Mouse (Mus musculus) limb, embryonic 12.5 days (tissue): ENCODE data around the gene Wdr27. TPM values are rescaled to one million over a fixed set of nuclear protein-coding genes. Genes with fewer than 3 reads are reported as not detected.
"Not testable (repeated sequence)": the region's sequence is repeated elsewhere in the genome, so short reads cannot be mapped to it uniquely, and the experiment has no call there.

Experiments used
- ATAC-seq: fragments of 200-750 bp; cut with Nextera tagmentation; 2 replicates; pipeline ENCODE4 v1.8.0; 2017; ENCODE audit warnings: low read depth, moderate TSS enrichment; ENCODE audit not compliant: insufficient number of reproducible peaks, insufficient read depth, low FRiP score, low TSS enrichment
- H3K27ac ChIP-seq: fragments of 300-500 bp; sonication (generic); 2 replicates; pipeline ENCODE4 v1.5.1; 2016; ENCODE audit warnings: mild to moderate bottlenecking, moderate library complexity
- H3K27me3 ChIP-seq: fragments of 300-500 bp; sonication (generic); 2 replicates; pipeline ENCODE4 v1.6.1; 2016; ENCODE audit warnings: mild to moderate bottlenecking, moderate library complexity
- H3K36me3 ChIP-seq: fragments of 300-500 bp; sonication (generic); 2 replicates; pipeline ENCODE4 v1.6.1; 2016; ENCODE audit warnings: mild to moderate bottlenecking, moderate library complexity
- H3K4me1 ChIP-seq: fragments of 300-500 bp; sonication (generic); replicated peaks from 2 replicates; pipeline ENCODE4 v1.6.1; 2016
- H3K4me2 ChIP-seq: fragments of 300-500 bp; sonication (generic); 2 replicates; pipeline ENCODE4 v1.6.1; 2016; ENCODE audit warnings: mild to moderate bottlenecking, moderate library complexity
- H3K4me3 ChIP-seq: fragments of 300-500 bp; sonication (generic); replicated peaks from 2 replicates; pipeline ENCODE4 v1.5.1; 2016; ENCODE audit warnings: mild to moderate bottlenecking
- H3K9ac ChIP-seq: fragments of 300-500 bp; sonication (generic); replicated peaks from 2 replicates; pipeline ENCODE4 v1.6.1; 2016; ENCODE audit warnings: mild to moderate bottlenecking, moderate library complexity
- H3K9me3 ChIP-seq: fragments of 300-500 bp; sonication (generic); 2 replicates; pipeline ENCODE4 v1.6.1; 2016; ENCODE audit warnings: mild to moderate bottlenecking, moderate library complexity
- WGBS: fragments of 180-500 bp; shearing (Covaris S2); methylation state at CpG from one replicate; pipeline ENCODE4 v1.1.7; 2016; 5-methylcytosine and 5-hydroxymethylcytosine counted together
- polyA plus RNA-seq: library from polyadenylated mRNA; unstranded; fragments of >200 nt; fragmentation: Nextera tagmentation; extraction: Ambion mirVana; gene quantifications from 2 replicates; pipeline ENCODE4 v1.2.1, GENCODE M21; 2016

The Wdr27 gene
- polyA plus RNA-seq, 1 experiment from 2014 or later, result 4.3 TPM

GRCm38 (mm10) chr17:14958686-14959327 lies 15.8 kb upstream of the Wdr27 start:
- Histone ChIP-seq H3K9ac (no peak overlapping the region), H3K9me3 (no peaks in the 10 kb centered on the region), H3K27me3 (no peaks in the 10 kb centered on the region), H3K36me3 (peaks cover 17% of the 10 kb centered on the region), H3K27ac (no peak overlapping the region), H3K4me3 (no peak overlapping the region), H3K4me1 (peaks cover 6% of the 10 kb centered on the region), H3K4me2 (no peak overlapping the region)
- ATAC-seq, result no peak
- 91% methylated on average over 5 of the region's 5 CpGs for WGBS

DNA sequence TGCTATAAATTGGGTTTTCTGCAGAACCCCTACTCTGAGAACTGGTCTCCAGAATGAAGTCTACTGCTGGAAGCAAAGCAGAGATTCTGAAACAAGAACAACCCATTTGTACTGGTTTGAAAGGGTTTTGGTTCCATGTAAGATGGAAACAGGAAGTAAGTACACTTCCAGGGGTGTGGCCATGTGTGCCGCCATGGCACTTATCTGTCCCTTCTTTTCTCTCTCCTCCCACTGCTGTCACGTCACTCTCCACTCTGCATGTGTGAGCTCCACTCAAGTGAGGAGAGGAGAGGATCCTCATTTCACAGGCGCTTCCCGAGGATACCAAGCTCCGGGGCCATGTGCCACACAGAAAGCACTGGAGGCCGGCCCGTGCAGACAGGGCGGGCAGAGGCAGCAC lies 10.5 kb upstream of the Wdr27 start:
- H3K4me1 ChIP-seq, result no peaks in the 10 kb centered on the region
- H3K4me2 ChIP-seq, result no peak overlapping the region
- H3K27me3 ChIP-seq, result no peaks in the 10 kb centered on the region
- peaks cover 61% of the 10 kb centered on the region for H3K36me3 ChIP-seq
- no peak for ATAC-seq
- WGBS, result 87% methylated on average over 8 of the region's 8 CpGs
- H3K9ac ChIP-seq, result no peak overlapping the region
- no peaks in the 10 kb centered on the region for H3K9me3 ChIP-seq
- H3K27ac ChIP-seq, result no peak overlapping the region
- no peak overlapping the region for H3K4me3 ChIP-seq

- H3K9ac ChIP-seq, result no peak overlapping the region
- H3K4me2 ChIP-seq, result no peak overlapping the region
- H3K4me1 ChIP-seq, result peaks cover 9% of the 10 kb centered on the region
- no peak overlapping the region for H3K4me3 ChIP-seq
- H3K27me3 ChIP-seq, result no peaks in the 10 kb centered on the region
- 90% methylated on average over 7 of the region's 7 CpGs for WGBS
- H3K36me3 ChIP-seq, result peaks cover 78% of the 10 kb centered on the region
- ATAC-seq, result no peak
- H3K27ac ChIP-seq, result no peak overlapping the region
- H3K9me3 ChIP-seq, result no peaks in the 10 kb centered on the region
These were observed 6.3 kb upstream of the Wdr27 start for GRCm38 (mm10) chr17:14949161-14949827.

- H3K9me3 ChIP-seq, result no peaks in the 10 kb centered on the region
- H3K36me3 ChIP-seq, result peaks cover 38% of the 10 kb centered on the region
- ATAC-seq, result no peak
- peak overlapping the region; percentile 96 for H3K4me2 ChIP-seq
- H3K27ac ChIP-seq, result no peak overlapping the region
- no peaks in the 10 kb centered on the region for H3K27me3 ChIP-seq
- peaks cover 20% of the 10 kb centered on the region for H3K4me1 ChIP-seq
- H3K9ac ChIP-seq, result no peak overlapping the region
- 85% methylated on average over 1 of the region's 1 CpGs for WGBS
- 0 out of 2 replicates have a peak overlapping the region, but pooled peaks have one; percentile 83 for H3K4me3 ChIP-seq
These were observed 1.6 kb upstream of the Wdr27 start for GRCm38 (mm10) chr17:14944551-14944950.

DNA sequence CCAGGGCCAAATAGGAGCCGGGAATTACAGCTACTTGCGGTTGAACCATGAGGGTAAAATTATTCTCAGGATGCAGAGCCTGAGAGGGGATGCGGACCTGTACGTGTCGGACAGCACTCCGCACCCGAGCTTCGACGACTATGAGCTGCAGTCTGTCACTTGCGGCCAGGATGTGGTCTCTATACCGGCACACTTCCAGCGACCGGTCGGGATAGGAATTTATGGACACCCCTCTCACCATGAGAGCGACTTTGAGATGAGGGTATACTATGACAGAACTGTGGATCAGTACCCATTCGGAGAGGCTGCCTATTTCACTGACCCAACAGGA lies 736 bp upstream of the Wdr27 start:
- peak overlapping the region; percentile 96 for H3K4me2 ChIP-seq
- H3K36me3 ChIP-seq, result peaks cover 33% of the 10 kb centered on the region
- no peaks in the 10 kb centered on the region for H3K27me3 ChIP-seq
- peaks cover 20% of the 10 kb centered on the region for H3K4me1 ChIP-seq
- H3K9ac ChIP-seq, result peak overlapping the region; percentile 81
- peak overlapping the region; percentile 83 for H3K4me3 ChIP-seq
- H3K9me3 ChIP-seq, result no peaks in the 10 kb centered on the region
- WGBS, result 23% methylated on average over 16 of the region's 16 CpGs
- peak overlapping the region; percentile 72; the same call in 1 of the 2 replicates for H3K27ac ChIP-seq
- ATAC-seq, result no peak

DNA sequence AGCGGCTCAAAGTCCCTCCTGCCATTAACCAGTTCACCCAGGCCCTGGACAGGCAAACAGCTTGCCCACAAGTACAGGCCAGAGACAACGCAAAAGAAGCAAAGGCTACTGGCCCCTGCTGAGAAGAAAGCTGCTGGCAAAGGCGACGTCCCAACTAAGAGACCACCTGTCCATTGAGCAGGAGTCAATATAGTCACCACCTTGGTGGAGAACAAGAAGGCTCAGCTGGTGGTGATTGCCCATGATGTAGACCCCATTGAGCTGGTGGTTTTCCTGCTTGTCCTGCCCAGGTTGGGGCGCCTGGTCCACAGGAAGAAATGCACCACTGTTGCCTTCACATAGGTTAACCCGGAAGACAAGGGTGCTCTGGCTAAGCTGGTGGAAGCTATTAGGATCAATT lies 777 bp downstream of the Wdr27 start:
- H3K27me3 ChIP-seq, ATAC-seq, H3K9me3 ChIP-seq: not testable (repeated sequence)
- Histone ChIP-seq H3K27ac (peak overlapping the region; percentile 72; the same call in 1 of the 2 replicates), H3K4me1 (peaks cover 20% of the 10 kb centered on the region), H3K4me3 (peak overlapping the region; percentile 83), H3K9ac (peak overlapping the region; percentile 81), H3K36me3 (peaks cover 27% of the 10 kb centered on the region), H3K4me2 (peak overlapping the region; percentile 96)
- 59% methylated on average over 6 of the region's 6 CpGs for WGBS

DNA sequence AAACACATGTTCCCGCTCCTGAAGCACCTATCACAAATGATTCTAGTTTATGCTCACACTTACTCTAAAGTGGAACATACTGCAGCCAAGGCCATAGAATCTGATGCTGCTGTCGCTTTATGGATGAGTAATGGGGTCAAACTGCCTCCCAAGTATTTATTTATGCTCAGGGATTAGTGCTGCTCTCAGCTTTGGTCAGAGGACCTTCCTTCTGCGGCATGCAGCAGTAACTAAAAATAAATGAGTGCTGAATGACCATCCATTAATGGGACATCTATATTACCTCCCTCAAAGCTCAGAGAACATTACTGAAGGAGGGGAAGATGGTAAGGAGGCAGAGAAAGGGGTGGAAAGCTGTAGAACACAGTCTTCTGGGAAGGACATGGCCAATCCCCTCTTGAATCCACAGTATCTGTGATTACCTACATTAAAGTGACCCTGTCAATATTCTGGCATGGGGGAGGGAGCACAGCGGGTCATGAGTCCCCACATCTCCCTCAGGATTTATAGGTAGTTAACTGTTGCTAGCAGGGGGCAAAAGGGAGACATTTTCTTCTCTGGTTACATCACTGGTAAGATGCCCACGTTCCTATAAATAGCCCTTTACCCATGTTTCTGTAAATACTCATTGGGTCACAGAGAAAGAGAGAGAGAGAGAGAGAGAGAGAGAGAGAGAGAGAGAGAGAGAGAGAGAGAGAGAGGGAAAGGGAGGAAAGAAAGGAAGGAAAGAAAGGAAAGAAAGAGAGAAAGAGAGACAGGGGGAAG lies 6.9 kb downstream of the Wdr27 start:
- no peaks in the 10 kb centered on the region for H3K4me1 ChIP-seq
- WGBS, result 68% methylated on average over 5 of the region's 5 CpGs
- no peaks in the 10 kb centered on the region for H3K9me3 ChIP-seq
- H3K27ac ChIP-seq, result no peak overlapping the region
- ATAC-seq, result no peak
- no peak overlapping the region for H3K4me2 ChIP-seq
- no peaks in the 10 kb centered on the region for H3K27me3 ChIP-seq
- no peak overlapping the region for H3K9ac ChIP-seq
- H3K4me3 ChIP-seq, result no peak overlapping the region
- no peaks in the 10 kb centered on the region for H3K36me3 ChIP-seq

- WGBS, result 79% methylated on average over 14 of the region's 14 CpGs
- H3K9me3 ChIP-seq, H3K27me3 ChIP-seq, H3K27ac ChIP-seq, H3K36me3 ChIP-seq, H3K9ac ChIP-seq, ATAC-seq, H3K4me1 ChIP-seq, H3K4me2 ChIP-seq, H3K4me3 ChIP-seq: not testable (repeated sequence)
These were observed 7.7 kb downstream of the Wdr27 start for GRCm38 (mm10) chr17:14935280-14935679.

GRCm38 (mm10) chr17:14931469-14931868 lies 11.5 kb downstream of the Wdr27 start:
- no peak for ATAC-seq

DNA sequence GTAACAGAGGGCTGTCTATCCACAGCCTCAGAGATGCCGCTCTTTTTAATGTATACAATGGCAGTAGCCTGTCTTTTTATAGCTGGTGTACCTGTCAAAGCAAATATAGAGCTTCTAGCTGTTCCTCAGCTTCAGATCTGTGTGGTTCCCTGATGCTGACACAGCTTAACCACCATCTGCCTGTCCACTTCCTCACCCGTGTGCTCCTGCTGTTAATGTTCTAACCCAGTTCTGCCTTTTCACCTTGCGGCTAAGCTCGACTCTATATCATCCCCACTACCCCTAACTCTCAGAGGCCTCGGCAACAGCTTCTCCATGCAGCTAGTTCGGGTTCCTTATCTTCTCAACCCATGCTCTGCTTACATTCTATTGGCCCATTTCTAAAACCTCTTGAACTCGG lies 12.3 kb downstream of the Wdr27 start:
- Histone ChIP-seq H3K4me1 (no peaks in the 10 kb centered on the region), H3K9me3 (no peaks in the 10 kb centered on the region), H3K36me3 (no peaks in the 10 kb centered on the region), H3K4me3 (no peak overlapping the region), H3K27me3 (no peaks in the 10 kb centered on the region), H3K9ac (no peak overlapping the region), H3K27ac (no peak overlapping the region), H3K4me2 (no peak overlapping the region)
- ATAC-seq, result no peak
- WGBS, result 88% methylated on average over 7 of the region's 7 CpGs

More at GRCm38 (mm10) chr17:14931469-14931868, 11.5 kb downstream of the Wdr27 start:
- H3K4me1 ChIP-seq, result no peaks in the 10 kb centered on the region
- H3K27ac ChIP-seq, result no peak overlapping the region
- H3K9me3 ChIP-seq, result no peaks in the 10 kb centered on the region
- WGBS, result 87% methylated on average over 5 of the region's 5 CpGs
- no peaks in the 10 kb centered on the region for H3K27me3 ChIP-seq
- H3K36me3 ChIP-seq, result no peaks in the 10 kb centered on the region
- no peak overlapping the region for H3K9ac ChIP-seq
- no peak overlapping the region for H3K4me2 ChIP-seq
- no peak overlapping the region for H3K4me3 ChIP-seq

DNA sequence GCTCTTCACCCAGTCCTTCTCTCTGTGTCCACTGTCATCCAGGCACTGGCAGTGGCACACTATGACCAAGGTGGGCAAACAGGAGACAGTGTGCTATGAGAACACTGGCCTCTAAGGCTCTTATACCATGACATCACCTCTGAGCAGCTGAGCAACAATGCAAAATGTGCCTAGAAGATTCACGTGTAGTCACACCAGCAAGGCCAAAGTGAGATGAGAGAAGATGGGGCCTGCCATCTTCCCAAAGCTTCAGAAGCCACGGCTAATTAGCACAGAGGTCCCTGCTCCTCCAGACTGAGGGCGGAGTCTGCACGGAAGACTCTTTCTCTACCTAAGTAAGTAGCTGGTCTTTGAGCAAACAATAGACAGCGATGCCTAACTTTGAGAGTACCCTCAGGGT lies 14.3 kb downstream of the Wdr27 start:
- Histone ChIP-seq H3K27me3 (no peaks in the 10 kb centered on the region), H3K9me3 (no peaks in the 10 kb centered on the region), H3K9ac (no peak overlapping the region), H3K4me1 (no peaks in the 10 kb centered on the region), H3K4me3 (no peak overlapping the region), H3K36me3 (no peaks in the 10 kb centered on the region), H3K27ac (no peak overlapping the region), H3K4me2 (no peak overlapping the region)
- WGBS, result 72% methylated on average over 5 of the region's 5 CpGs
- no peak for ATAC-seq
